Mouse (Mus musculus): Measurements from ENCODE around the gene Alad. TPM values are rescaled to one million over a fixed set of nuclear protein-coding genes. Genes with fewer than 3 reads are reported as not detected.
"Not testable (repeated sequence)": the region's sequence is repeated elsewhere in the genome, so short reads cannot be mapped to it uniquely, and the experiment has no call there.

The Alad gene
- total and polyA plus RNA-seq, 2 experiments, result 114 to 328 TPM

DNA sequence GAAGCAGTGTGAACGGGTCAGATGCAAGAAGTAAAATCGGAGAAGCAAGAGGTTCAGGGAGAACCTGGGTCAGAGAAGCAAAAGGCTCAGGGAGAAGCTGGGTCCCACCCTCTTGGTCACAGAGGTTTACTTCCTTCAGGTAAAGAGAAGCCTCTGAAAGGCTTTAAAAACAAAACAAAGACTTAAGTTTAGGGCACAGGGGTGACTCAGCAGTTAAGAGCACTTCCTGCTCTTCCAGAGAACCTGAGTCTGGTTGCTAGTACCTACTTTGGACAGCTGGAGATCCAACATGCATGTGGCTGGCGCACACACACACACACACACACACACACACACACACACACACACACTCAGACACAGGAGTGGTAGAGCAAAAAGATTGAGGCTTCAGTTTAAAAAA is 34.8 kb downstream of the Alad start:
- WGBS, result 88% methylated on average over 3 of the region's 3 CpGs
- no peak for DNase-seq (ENCODE audit: extremely low read depth, low read depth, low spot score)
- no peaks in the 10 kb centered on the region for H3K79me2 ChIP-seq (ENCODE audit: control insufficient read depth, insufficient read depth, low read length)
- H3K27ac ChIP-seq (replicated peaks; ENCODE audit: insufficient read depth, low read depth, low read length), result no peak overlapping the region
- H3K9ac ChIP-seq (ENCODE audit: low read depth, low read length), result no peak overlapping the region
- no peaks in the 10 kb centered on the region for H3K36me3 ChIP-seq (ENCODE audit: control insufficient read depth, insufficient read depth, low read length)
- TF ChIP-seq POLR2A (IDR thresholded peaks at IDR 0.05; ENCODE audit: extremely low read depth, insufficient read depth, low read length) (no peak), CTCF (IDR thresholded peaks at IDR 0.05; ENCODE audit: low read depth, low read length) (no peak)
- no peaks in the 10 kb centered on the region for H3K4me1 ChIP-seq (ENCODE audit: control insufficient read depth, insufficient read depth, low read length)
- H3K4me3 ChIP-seq (ENCODE audit: insufficient read depth, low read depth, low read length), result no peak overlapping the region
- no peaks in the 10 kb centered on the region for H3K27me3 ChIP-seq (ENCODE audit: control insufficient read depth, insufficient read depth, low read length)

DNA sequence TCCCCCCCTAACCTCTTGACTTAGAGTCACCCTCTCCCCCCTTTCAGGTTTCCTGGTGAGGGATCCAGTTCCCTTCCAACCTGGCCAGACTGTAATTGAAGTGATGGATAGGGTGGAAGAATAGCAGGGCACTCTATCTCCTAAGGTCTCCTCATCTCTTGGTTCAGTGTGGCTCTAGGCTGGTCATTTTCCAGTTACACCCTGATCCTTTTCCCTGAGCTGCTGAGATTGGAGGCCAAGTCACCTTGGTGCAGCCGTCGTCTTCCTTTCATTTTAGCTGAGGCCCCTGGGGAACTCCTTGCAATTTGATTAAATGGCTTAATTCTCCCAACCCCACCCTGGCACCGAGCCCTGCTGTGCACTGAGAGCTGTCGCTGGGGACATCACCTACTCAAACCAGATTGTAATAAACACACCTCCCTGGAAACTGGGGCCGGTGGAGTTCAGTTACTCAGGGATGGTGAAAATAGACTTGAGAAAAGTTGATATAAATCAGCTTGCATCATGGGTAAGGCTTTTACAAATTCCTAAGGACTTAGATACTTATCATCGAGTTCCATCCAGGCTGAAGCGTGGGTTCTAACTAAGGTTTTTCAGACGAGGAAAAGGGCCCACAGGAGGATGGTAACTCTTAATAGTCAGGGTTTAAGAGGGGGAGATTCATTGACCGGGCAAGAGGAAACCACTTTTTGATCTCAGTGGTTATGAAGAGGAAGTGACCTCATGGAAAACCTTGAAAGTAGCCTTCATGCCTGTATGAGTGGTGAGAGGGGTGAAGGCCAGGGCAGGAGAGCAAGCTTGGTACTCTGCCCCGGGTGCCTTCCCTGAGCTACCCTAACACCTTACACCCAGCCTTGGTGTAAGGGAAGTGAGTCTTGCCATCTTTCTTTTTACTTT is 38.8 kb downstream of the Alad start:
- no peak for DNase-seq (ENCODE audit: extremely low read depth, low read depth, low spot score)
- Histone ChIP-seq H3K4me1 (ENCODE audit: control insufficient read depth, insufficient read depth, low read length) (peaks cover 2% of the 10 kb centered on the region; the same call in 1 of the 2 replicates), H3K9ac (ENCODE audit: low read depth, low read length) (no peak overlapping the region), H3K36me3 (ENCODE audit: control insufficient read depth, insufficient read depth, low read length) (no peaks in the 10 kb centered on the region), H3K27ac (replicated peaks; ENCODE audit: insufficient read depth, low read depth, low read length) (no peak overlapping the region), H3K27me3 (ENCODE audit: control insufficient read depth, insufficient read depth, low read length) (no peaks in the 10 kb centered on the region), H3K4me3 (ENCODE audit: insufficient read depth, low read depth, low read length) (no peak overlapping the region), H3K79me2 (ENCODE audit: control insufficient read depth, insufficient read depth, low read length) (no peaks in the 10 kb centered on the region)
- WGBS, result 66% methylated on average over 10 of the region's 10 CpGs
- TF ChIP-seq POLR2A (IDR thresholded peaks at IDR 0.05; ENCODE audit: extremely low read depth, insufficient read depth, low read length) (no peak), CTCF (IDR thresholded peaks at IDR 0.05; ENCODE audit: low read depth, low read length) (no peak)

DNA sequence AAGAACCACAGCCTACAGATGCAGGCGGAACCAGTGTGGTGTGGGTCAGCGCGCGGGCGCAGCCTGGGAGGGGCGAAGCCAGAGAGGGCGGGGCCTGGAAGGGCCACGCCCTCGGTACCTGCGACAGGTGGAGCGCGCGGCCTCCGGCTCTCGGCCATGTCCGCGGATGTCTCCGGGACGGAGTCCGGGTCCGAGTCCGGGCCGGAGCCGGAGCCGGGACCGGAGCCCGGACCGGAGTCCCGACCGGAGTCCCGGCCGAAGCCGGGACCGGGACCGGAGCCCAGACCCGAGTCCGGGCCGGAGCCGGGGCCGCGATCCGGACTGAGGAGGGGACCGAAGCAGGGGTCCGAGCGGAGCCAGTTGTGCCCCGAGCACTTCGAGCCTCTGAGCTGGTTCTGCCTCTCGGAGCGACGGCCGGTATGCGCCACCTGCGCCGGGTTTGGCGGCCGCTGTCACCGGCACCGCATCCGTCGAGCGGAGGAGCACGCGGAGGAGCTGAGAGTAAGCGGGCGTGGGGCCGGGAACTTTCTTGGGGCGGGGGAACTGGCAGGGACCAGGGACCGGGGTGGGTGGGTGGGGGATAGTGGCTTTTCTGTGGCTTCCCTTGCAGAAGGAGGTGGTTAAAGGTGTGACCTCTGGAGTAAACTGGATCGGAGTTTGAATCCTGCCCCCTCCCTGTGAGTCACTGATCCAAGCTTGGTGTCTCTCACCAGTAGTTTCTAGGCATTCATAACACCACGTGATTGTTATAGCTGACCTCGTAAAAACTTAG is 39.6 kb downstream of the Alad start, which contains the start of gene Bspry:
Gene Bspry (plus strand): TSS at position 117 of the 772 bp plus-strand sequence.
- TF ChIP-seq POLR2A (IDR thresholded peaks at IDR 0.05; ENCODE audit: extremely low read depth, insufficient read depth, low read length) (no peak), CTCF (IDR thresholded peaks at IDR 0.05; ENCODE audit: low read depth, low read length) (no peak)
- 5% methylated on average over 71 of the region's 71 CpGs for whole genome bisulfite sequencing
- no peak for DNase-seq (ENCODE audit: extremely low read depth, low read depth, low spot score)
- H3K27ac ChIP-seq (replicated peaks; ENCODE audit: insufficient read depth, low read depth, low read length), result no peak within 1 kb of the TSS
- H3K36me3 ChIP-seq (ENCODE audit: control insufficient read depth, insufficient read depth, low read length), result no peaks in the 10 kb centered on the region
- H3K4me1 ChIP-seq (ENCODE audit: control insufficient read depth, insufficient read depth, low read length), result peaks cover 2% of the 10 kb centered on the region; the same call in 1 of the 2 replicates
- no peak within 1 kb of the TSS for H3K9ac ChIP-seq (ENCODE audit: low read depth, low read length)
- peak within 1 kb of the TSS; percentile 34 for H3K4me3 ChIP-seq (ENCODE audit: insufficient read depth, low read depth, low read length)
- no peaks in the 10 kb centered on the region for H3K27me3 ChIP-seq (ENCODE audit: control insufficient read depth, insufficient read depth, low read length)
- no peaks in the 10 kb centered on the region for H3K79me2 ChIP-seq (ENCODE audit: control insufficient read depth, insufficient read depth, low read length)

DNA sequence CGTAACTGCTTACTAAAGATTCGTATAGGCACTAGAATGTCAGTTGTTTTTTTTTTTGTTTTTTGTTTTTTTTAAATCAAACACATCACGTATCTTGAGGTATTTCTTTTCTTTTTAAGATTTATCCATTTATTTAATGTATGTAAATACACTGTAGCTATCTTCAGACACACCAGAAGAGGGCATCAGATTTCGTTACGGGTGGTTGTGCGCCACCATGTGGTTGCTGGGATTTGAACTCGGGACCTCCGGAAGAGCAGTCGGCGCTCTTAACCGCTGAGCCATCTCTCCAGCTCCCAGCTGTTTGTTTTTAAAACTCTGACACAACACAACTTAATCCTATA is 40.2 kb downstream of the Alad start:
- TF ChIP-seq CTCF (IDR thresholded peaks at IDR 0.05; ENCODE audit: low read depth, low read length), result peak; percentile 43
- peak overlapping the region; percentile 34 for H3K4me3 ChIP-seq (ENCODE audit: insufficient read depth, low read depth, low read length)
- H3K27me3 ChIP-seq (ENCODE audit: control insufficient read depth, insufficient read depth, low read length); H3K27ac ChIP-seq (replicated peaks; ENCODE audit: insufficient read depth, low read depth, low read length); DNase-seq (ENCODE audit: extremely low read depth, low read depth, low spot score); H3K4me1 ChIP-seq (ENCODE audit: control insufficient read depth, insufficient read depth, low read length); H3K79me2 ChIP-seq (ENCODE audit: control insufficient read depth, insufficient read depth, low read length); H3K9ac ChIP-seq (ENCODE audit: low read depth, low read length); H3K36me3 ChIP-seq (ENCODE audit: control insufficient read depth, insufficient read depth, low read length): not testable (repeated sequence)
- 15% methylated on average over 11 of the region's 11 CpGs for WGBS

DNA sequence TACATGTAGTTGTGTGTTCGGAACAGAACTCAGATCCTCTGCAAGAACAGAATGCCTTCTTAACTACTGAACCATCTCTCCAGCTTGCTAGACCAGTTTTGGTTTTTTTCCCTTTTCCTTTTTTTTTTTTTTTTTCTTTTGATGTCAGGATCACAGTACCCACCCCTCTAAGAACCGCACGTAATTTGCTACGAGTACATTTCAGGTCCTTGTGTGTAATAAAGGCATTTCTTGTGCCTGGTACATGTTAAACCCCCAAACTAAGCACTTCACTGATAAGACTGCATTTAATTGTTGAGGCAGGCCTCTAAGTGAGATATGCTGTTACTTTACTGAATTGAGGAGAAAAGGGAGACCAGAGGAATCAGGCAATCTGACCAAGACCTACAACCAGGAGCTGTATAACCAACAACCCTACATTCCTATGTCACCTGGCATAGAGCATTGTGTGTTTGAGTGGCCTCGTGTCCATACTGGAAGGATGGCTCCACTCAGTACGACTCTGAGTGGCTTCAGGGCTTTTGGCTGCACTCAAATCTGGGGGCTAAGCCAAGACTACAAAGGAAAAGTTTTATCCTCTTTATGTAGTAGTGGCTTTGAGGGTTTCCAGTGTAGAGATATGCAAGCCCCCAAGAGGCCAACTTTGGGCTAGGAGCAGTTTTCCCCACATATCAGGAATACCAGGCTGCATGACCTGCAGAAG is 42.0 kb downstream of the Alad start:
- no peak for TF ChIP-seq CTCF (IDR thresholded peaks at IDR 0.05; ENCODE audit: low read depth, low read length)
- TF ChIP-seq POLR2A (IDR thresholded peaks at IDR 0.05; ENCODE audit: extremely low read depth, insufficient read depth, low read length), result no peak
- H3K27ac ChIP-seq (replicated peaks; ENCODE audit: insufficient read depth, low read depth, low read length), result no peak overlapping the region
- H3K9ac ChIP-seq (ENCODE audit: low read depth, low read length), result no peak overlapping the region
- H3K4me1 ChIP-seq (ENCODE audit: control insufficient read depth, insufficient read depth, low read length), result peaks cover 2% of the 10 kb centered on the region; the same call in 1 of the 2 replicates
- no peak for DNase-seq (ENCODE audit: extremely low read depth, low read depth, low spot score)
- H3K27me3 ChIP-seq (ENCODE audit: control insufficient read depth, insufficient read depth, low read length), result no peaks in the 10 kb centered on the region
- no peaks in the 10 kb centered on the region for H3K36me3 ChIP-seq (ENCODE audit: control insufficient read depth, insufficient read depth, low read length)
- no peak overlapping the region for H3K4me3 ChIP-seq (ENCODE audit: insufficient read depth, low read depth, low read length)
- H3K79me2 ChIP-seq (ENCODE audit: control insufficient read depth, insufficient read depth, low read length), result no peaks in the 10 kb centered on the region
- WGBS, result 93% methylated on average over 6 of the region's 6 CpGs
